Mouse (Mus musculus): ENCODE measurements at regions not wholly inside any gene's neighbourhood (a gene's known extent, or its start where the extent isn't known, plus 50 kb on each side); places are given as distances from the start of the nearest gene placed in this dataset.

- DNase-seq (ENCODE audit: low spot score): no peak
These were observed 53.6 kb upstream of the Ell2 start for GRCm38 (mm10) chr13:75652966-75653365.

Data from ovary, postnatal 14 days (tissue).